Mouse (Mus musculus) neutrophil, adult 65 days (primary cell): Measurements from ENCODE around the gene Rxrb. TPM values are rescaled to one million over a fixed set of nuclear protein-coding genes. Genes with fewer than 3 reads are reported as not detected.

Experiments
- total RNA-seq: library from RNA; stranded (reverse); gene quantifications from 2 replicates; pipeline ENCODE4 v1.2.4, GENCODE M21; 2023

Gene Rxrb
- total RNA-seq, result 54.6 and 60.1 TPM in 2 replicates

GRCm38 (mm10) chr17:34031465-34032173, at the start of gene Rxrb, which contains the start of gene Slc39a7:
Gene Rxrb, plus strand, starts transcription at chr17:34031812.
Gene Slc39a7, minus strand, starts transcription at chr17:34031682.

GRCm38 (mm10) chr17:34000150-34000537, 31.5 kb upstream of the Rxrb start, which contains the start of gene H2-K1:
Gene H2-K1, minus strand, starts transcription at chr17:34000347.

GRCm38 (mm10) chr17:34024317-34024821, 7.2 kb upstream of the Rxrb start, which contains the start of gene Ring1:
Gene Ring1, minus strand, starts transcription at chr17:34024680.

GRCm38 (mm10) chr17:34027656-34028223, 3.9 kb upstream of the Rxrb start, which contains the start of gene H2-Ke6:
Gene H2-Ke6, minus strand, starts transcription at chr17:34028060.

GRCm38 (mm10) chr17:34038878-34039561, 7.4 kb downstream of the Rxrb start, which contains the start of gene Col11a2:
Gene Col11a2, plus strand, starts transcription at chr17:34039437.

Other genes starting within 250 kb of the Rxrb start
- gene Angptl4, start 250.0 kb upstream of the Rxrb start, total RNA-seq, result 1.2 and 1.5 TPM in 2 replicates
- 3.1 and 7.7 TPM in 2 replicates for gene Kank3, start 221.3 kb upstream of the Rxrb start, total RNA-seq
- gene Rps28, start 207.2 kb upstream of the Rxrb start, total RNA-seq, result 711 and 827 TPM in 2 replicates
- 74.0 and 119 TPM in 2 replicates for gene Ndufa7, start 207.2 kb upstream of the Rxrb start, total RNA-seq
- 1.4 and 1.5 TPM in 2 replicates for gene Cd320, start 188.7 kb upstream of the Rxrb start, total RNA-seq
- not detected in 2 replicates for gene Gm7029, start 158.0 kb upstream of the Rxrb start, total RNA-seq
- gene Kifc1, start 141.2 kb upstream of the Rxrb start, total RNA-seq, result 34.6 and 53.7 TPM in 2 replicates
- gene Platr17, start 126.7 kb upstream of the Rxrb start, total RNA-seq, result not detected in 2 replicates
- gene Daxx, start 122.4 kb upstream of the Rxrb start, total RNA-seq, result 33.8 and 48.4 TPM in 2 replicates
- 290 and 325 TPM in 2 replicates for gene Tapbp, start 115.9 kb upstream of the Rxrb start, total RNA-seq
- gene Zbtb22, start 115.9 kb upstream of the Rxrb start, total RNA-seq, result 27.9 and 37.3 TPM in 2 replicates
- gene Rgl2, start 102.3 kb upstream of the Rxrb start, total RNA-seq, result 218 and 285 TPM in 2 replicates
- 46.9 and 53.4 TPM in 2 replicates for gene Pfdn6, start 91.5 kb upstream of the Rxrb start, total RNA-seq
- 18.3 and 21.6 TPM in 2 replicates for gene Wdr46, start 91.2 kb upstream of the Rxrb start, total RNA-seq
- 11.3 and 12.8 TPM in 2 replicates for gene B3galt4, start 80.3 kb upstream of the Rxrb start, total RNA-seq
- gene Vps52, start 76.0 kb upstream of the Rxrb start, total RNA-seq, result 56.0 and 70.7 TPM in 2 replicates
- gene Rps18, start 75.8 kb upstream of the Rxrb start, total RNA-seq, result 242 and 295 TPM in 2 replicates
- gene H2-K1, start 31.5 kb upstream of the Rxrb start, total RNA-seq, result 1,081 and 1,209 TPM in 2 replicates
- gene Ring1, start 7.1 kb upstream of the Rxrb start, total RNA-seq, result 9.9 and 11.6 TPM in 2 replicates
- gene H2-Ke6, start 3.8 kb upstream of the Rxrb start, total RNA-seq, result 67.8 and 83.5 TPM in 2 replicates
- gene Slc39a7, start 130 bp upstream of the Rxrb start, total RNA-seq, result 85.8 and 92.4 TPM in 2 replicates
- gene Col11a2, start 7.6 kb downstream of the Rxrb start, total RNA-seq, result 6.9 and 9.1 TPM in 2 replicates
- 1.6 and 2.5 TPM in 2 replicates for gene H2-Oa, start 60.5 kb downstream of the Rxrb start, total RNA-seq
- gene H2-DMa, start 87.7 kb downstream of the Rxrb start, total RNA-seq, result 37.1 and 59.5 TPM in 2 replicates
- 207 and 226 TPM in 2 replicates for gene Brd2, start 90.8 kb downstream of the Rxrb start, total RNA-seq
- gene H2-DMb2, start 111.5 kb downstream of the Rxrb start, total RNA-seq, result 18.6 and 19.3 TPM in 2 replicates
- gene H2-DMb1, start 121.3 kb downstream of the Rxrb start, total RNA-seq, result 22.2 and 30.6 TPM in 2 replicates
- 51.1 and 63.7 TPM in 2 replicates for gene Tap1, start 155.7 kb downstream of the Rxrb start, total RNA-seq
- 80.5 and 98.6 TPM in 2 replicates for gene Psmb9, start 156.0 kb downstream of the Rxrb start, total RNA-seq
- gene Psmb8, start 165.9 kb downstream of the Rxrb start, total RNA-seq, result 78.8 and 79.3 TPM in 2 replicates
- gene Tap2, start 171.7 kb downstream of the Rxrb start, total RNA-seq, result 72.1 and 96.2 TPM in 2 replicates
- gene H2-Ob, start 207.1 kb downstream of the Rxrb start, total RNA-seq, result 1.6 and 2.7 TPM in 2 replicates
- 15.7 and 37.9 TPM in 2 replicates for gene H2-Ab1, start 225.9 kb downstream of the Rxrb start, total RNA-seq